Mouse (Mus musculus) embryo, embryonic 10.5 days (tissue): ENCODE data around the gene Btd.

Experiments
- DNase-seq: peaks from one replicate; pipeline ENCODE4 v3.0.0-alpha.2; 2015; ENCODE audit warnings: low spot score

The Btd gene

GRCm38 (mm10) chr14:31715669-31716068 is 74.8 kb downstream of the Btd start:
- no peak for DNase-seq

- no peak for DNase-seq
These were observed 76.5 kb downstream of the Btd start for GRCm38 (mm10) chr14:31717360-31717759.
